Mouse (Mus musculus) intestine, embryonic 16.5 days (tissue): Measurements from ENCODE around the gene Tsc2. TPM values are rescaled to one million over a fixed set of nuclear protein-coding genes. Genes with fewer than 3 reads are reported as not detected.

ENCODE experiments used
- ATAC-seq: fragments of 200-750 bp; cut with Nextera tagmentation; 2 replicates; pipeline ENCODE4 v1.8.0; 2017; ENCODE audit warnings: moderate TSS enrichment, moderate library complexity
- H3K27ac ChIP-seq: fragments of 300-500 bp; sonication (generic); 2 replicates; pipeline ENCODE4 v1.5.1; 2014; ENCODE audit warnings: mild to moderate bottlenecking, low read length
- H3K27me3 ChIP-seq: fragments of 300-500 bp; sonication (generic); replicated peaks from 2 replicates; pipeline ENCODE4 v1.6.1; 2014; ENCODE audit warnings: low read length, control low read depth, mixed read lengths; ENCODE audit not compliant: control insufficient read depth, insufficient read depth
- H3K36me3 ChIP-seq: fragments of 300-500 bp; sonication (generic); 2 replicates; pipeline ENCODE4 v1.6.1; 2014; ENCODE audit warnings: low read length, control low read depth; ENCODE audit not compliant: control insufficient read depth, insufficient read depth
- H3K4me1 ChIP-seq: fragments of 300-500 bp; sonication (generic); 2 replicates; pipeline ENCODE4 v1.6.1; 2014; ENCODE audit warnings: low read length, control low read depth, mixed read lengths; ENCODE audit not compliant: control insufficient read depth, insufficient read depth
- H3K4me2 ChIP-seq: fragments of 300-500 bp; sonication (generic); 2 replicates; pipeline ENCODE4 v1.6.1; 2014; ENCODE audit warnings: low read depth, low read length, control low read depth
- H3K4me3 ChIP-seq: fragments of 300-500 bp; sonication (generic); 2 replicates; pipeline ENCODE4 v1.5.1; 2014; ENCODE audit warnings: mild to moderate bottlenecking, low read length
- H3K9ac ChIP-seq: fragments of 300-500 bp; sonication (generic); 2 replicates; pipeline ENCODE4 v1.6.1; 2014; ENCODE audit warnings: low read depth, low read length
- H3K9me3 ChIP-seq: fragments of 300-500 bp; sonication (generic); 2 replicates; pipeline ENCODE4 v1.6.1; 2016; ENCODE audit warnings: low read length, control low read depth; ENCODE audit not compliant: control insufficient read depth
- WGBS: fragments of 180-500 bp; shearing (Covaris S2); extraction: QIAGEN DNeasy Blood & Tissue Kit; methylation state at CpG from one replicate; pipeline ENCODE4 v1.1.7; 2014; 5-methylcytosine and 5-hydroxymethylcytosine counted together
- polyA plus RNA-seq: library from polyadenylated mRNA; unstranded; fragments of >200 nt; fragmentation: Nextera tagmentation; extraction: Ambion mirVana; gene quantifications from 2 replicates; pipeline ENCODE4 v1.2.1, GENCODE M21; 2015

The Tsc2 gene
- polyA plus RNA-seq, 1 experiment from 2014 or later, result 38.5 TPM

DNA sequence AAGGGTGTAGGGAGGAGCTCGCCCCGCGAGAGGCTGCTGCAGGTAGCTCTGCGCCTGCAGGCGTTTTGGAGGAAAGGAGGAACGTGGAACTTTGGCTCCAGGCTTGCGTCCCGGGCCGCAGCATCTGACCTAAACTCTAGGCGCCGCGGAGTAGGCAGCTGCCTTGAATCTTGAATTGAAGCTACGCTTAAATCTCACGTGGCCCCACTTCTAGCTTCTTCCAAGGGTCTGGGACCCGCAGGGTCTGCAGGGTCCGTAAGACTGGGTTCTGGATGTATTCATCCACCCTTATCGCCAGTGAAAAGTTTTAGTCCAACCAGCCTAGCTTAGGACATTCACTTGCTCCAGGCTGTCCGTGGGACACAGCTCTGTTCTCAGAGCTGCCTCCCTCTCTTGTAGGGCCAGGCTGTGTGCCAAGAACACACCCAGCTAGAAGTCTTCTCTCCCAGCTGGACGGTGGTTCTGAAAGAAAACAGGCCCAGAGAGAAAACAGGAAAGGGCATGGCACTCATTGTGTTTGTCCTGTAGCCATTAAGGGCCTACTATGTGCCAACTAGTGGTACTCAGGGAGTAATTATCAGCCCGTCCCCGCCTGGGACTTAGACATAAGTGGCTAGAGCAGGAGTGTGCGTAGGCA lies 501 bp upstream of the Tsc2 start:
- peaks cover 15% of the 10 kb centered on the region; the same call in 1 of the 2 replicates for H3K4me1 ChIP-seq
- peak; percentile 56 for ATAC-seq
- peak overlapping the region; percentile 83 for H3K9ac ChIP-seq
- no peaks in the 10 kb centered on the region for H3K27me3 ChIP-seq
- peak overlapping the region; percentile 75 for H3K4me3 ChIP-seq
- H3K27ac ChIP-seq, result peak overlapping the region; percentile 80
- H3K9me3 ChIP-seq, result no peaks in the 10 kb centered on the region
- WGBS, result 10% methylated on average over 22 of the region's 22 CpGs
- peak overlapping the region; percentile 84 for H3K4me2 ChIP-seq
- H3K36me3 ChIP-seq, result no peaks in the 10 kb centered on the region; the same call in 1 of the 2 replicates

DNA sequence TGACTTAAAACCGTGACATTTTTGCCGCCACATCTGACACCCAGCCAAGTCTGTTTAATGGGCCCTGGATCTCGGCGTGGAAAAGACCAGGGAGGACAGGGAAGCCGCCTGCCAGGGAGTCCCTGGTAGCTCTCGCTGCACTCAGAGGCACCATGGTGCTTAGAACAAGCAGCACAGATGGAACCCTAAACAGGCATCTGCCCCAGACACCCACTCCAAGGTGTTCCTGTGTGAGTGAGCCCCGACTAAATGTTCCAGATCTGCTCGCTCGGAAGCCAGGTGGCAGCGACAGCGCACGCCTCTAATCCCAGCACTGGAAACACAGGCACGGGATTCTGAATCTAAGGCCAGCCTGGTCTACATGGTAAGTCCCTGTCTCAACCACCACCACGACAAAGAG lies 2.4 kb downstream of the Tsc2 start:
- no peak overlapping the region for H3K27ac ChIP-seq
- H3K9ac ChIP-seq, result no peak overlapping the region
- no peaks in the 10 kb centered on the region for H3K9me3 ChIP-seq
- H3K36me3 ChIP-seq, result peaks cover 4% of the 10 kb centered on the region; the same call in 1 of the 2 replicates
- no peaks in the 10 kb centered on the region for H3K27me3 ChIP-seq
- WGBS, result 87% methylated on average over 14 of the region's 14 CpGs
- no peak overlapping the region for H3K4me3 ChIP-seq
- H3K4me1 ChIP-seq, result peaks cover 15% of the 10 kb centered on the region; the same call in 1 of the 2 replicates
- H3K4me2 ChIP-seq, result no peak overlapping the region
- ATAC-seq, result no peak

DNA sequence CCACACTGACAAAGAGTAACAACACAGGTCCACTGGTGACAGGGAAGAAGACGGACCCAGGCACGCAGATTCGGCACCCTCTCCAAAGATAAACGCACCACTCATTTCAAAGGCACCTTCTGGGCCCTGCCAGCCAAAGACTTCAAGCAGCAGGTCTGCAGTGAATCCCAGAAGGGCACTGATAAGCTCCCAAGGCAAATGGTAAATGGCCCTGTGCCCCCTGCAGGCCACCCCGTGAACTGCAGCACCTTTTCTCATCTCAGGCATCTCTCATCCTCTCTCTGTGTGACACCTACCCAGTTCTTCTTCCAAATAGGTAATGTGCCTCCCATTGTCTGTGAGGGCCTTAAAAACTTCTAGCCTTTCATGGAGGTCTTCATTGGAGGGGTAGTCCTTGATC lies 3.8 kb downstream of the Tsc2 start:
- Histone ChIP-seq H3K36me3 (peaks cover 4% of the 10 kb centered on the region; the same call in 1 of the 2 replicates), H3K27ac (no peak overlapping the region), H3K9ac (no peak overlapping the region), H3K9me3 (no peaks in the 10 kb centered on the region), H3K4me1 (peaks cover 12% of the 10 kb centered on the region; the same call in 1 of the 2 replicates), H3K4me2 (no peak overlapping the region), H3K27me3 (no peaks in the 10 kb centered on the region), H3K4me3 (no peak overlapping the region)
- WGBS, result 44% methylated on average over 5 of the region's 5 CpGs
- no peak for ATAC-seq

DNA sequence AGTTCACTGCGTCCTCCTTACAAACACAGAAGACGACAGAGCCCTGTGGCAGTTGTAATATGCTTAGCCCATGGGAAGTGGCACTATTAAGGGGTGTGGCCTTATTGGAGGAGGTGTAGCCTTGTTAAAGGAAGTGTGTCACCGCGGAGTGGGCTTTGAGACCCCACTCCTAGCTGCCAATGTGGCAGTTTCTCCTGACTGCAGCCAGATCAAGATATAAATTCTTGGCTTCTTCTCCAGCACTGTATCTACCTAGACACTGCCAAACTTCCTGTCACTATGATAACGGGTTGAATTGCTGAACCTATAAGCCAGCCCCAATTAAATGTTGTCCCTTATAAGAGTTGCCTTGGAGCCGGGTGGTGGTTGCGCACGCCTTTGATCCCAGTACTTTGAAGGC lies 7.0 kb downstream of the Tsc2 start:
- H3K36me3 ChIP-seq, result peaks cover 16% of the 10 kb centered on the region; the same call in 1 of the 2 replicates
- WGBS, result 89% methylated on average over 8 of the region's 8 CpGs
- no peak overlapping the region for H3K4me2 ChIP-seq
- no peaks in the 10 kb centered on the region for H3K9me3 ChIP-seq
- no peak overlapping the region for H3K9ac ChIP-seq
- no peaks in the 10 kb centered on the region for H3K4me1 ChIP-seq
- no peaks in the 10 kb centered on the region for H3K27me3 ChIP-seq
- no peak for ATAC-seq
- H3K4me3 ChIP-seq, result no peak overlapping the region
- no peak overlapping the region for H3K27ac ChIP-seq

DNA sequence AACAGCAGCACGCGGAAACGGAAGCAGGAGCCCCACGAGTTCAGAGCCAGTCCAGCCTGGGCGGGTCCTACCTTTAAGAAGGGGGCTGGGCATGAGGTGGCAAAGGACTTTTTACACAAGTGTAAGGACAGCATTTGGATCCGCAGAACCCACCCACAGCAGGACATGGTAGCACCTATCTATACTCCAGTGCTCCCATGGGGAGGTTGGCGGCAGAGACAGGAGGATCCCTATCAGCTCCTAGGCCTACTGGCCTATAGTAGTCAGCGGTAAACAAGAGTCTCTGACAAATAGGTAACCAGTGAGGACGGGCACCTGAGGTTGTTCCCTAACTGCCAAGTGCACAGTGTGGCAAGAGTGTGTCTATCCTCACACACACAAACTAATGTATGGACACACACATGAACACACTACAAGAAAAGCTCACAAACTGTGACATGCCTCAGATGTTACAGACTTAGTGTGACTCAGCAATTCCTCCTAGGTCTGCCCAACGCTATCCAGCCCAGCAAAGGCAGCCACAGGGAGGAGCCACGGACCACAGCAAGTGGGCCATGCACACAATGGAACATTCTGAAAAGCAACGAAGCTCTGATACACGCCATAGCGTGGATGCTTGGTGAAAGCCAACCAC lies 14.8 kb downstream of the Tsc2 start:
- Histone ChIP-seq H3K4me3 (no peak overlapping the region), H3K27ac (no peak overlapping the region), H3K4me2 (no peak overlapping the region), H3K9me3 (no peaks in the 10 kb centered on the region), H3K36me3 (peaks cover 21% of the 10 kb centered on the region), H3K4me1 (no peaks in the 10 kb centered on the region), H3K27me3 (no peaks in the 10 kb centered on the region), H3K9ac (no peak overlapping the region)
- WGBS, result 85% methylated on average over 14 of the region's 14 CpGs
- ATAC-seq, result peak; percentile 52; the same call in 1 of the 2 replicates

DNA sequence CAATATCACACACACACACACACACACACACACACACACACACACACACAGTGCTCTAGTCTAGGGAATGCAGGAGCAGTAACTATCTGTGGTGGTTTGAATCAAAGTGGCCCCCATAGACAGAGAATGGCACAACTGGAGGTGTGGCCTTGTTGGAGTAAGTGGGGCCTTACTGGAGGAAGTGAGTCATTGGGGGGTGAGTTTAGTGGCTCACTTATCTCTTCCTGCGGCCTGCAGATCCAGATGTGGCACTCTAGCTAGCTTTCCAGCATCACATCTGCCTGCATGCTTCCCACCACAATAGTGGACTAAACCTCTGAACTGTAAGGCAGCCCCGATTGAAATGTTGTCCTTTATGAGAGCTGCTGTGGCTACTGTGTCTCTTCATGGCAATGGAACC lies 21.7 kb downstream of the Tsc2 start:
- H3K27ac ChIP-seq, result no peak overlapping the region
- no peak overlapping the region for H3K4me3 ChIP-seq
- H3K9me3 ChIP-seq, result no peaks in the 10 kb centered on the region
- no peak overlapping the region for H3K9ac ChIP-seq
- WGBS, result 66% methylated on average over 2 of the region's 2 CpGs
- ATAC-seq, result no peak
- H3K27me3 ChIP-seq, result no peaks in the 10 kb centered on the region
- H3K4me1 ChIP-seq, result no peaks in the 10 kb centered on the region
- peaks cover 9% of the 10 kb centered on the region for H3K36me3 ChIP-seq
- no peak overlapping the region for H3K4me2 ChIP-seq

DNA sequence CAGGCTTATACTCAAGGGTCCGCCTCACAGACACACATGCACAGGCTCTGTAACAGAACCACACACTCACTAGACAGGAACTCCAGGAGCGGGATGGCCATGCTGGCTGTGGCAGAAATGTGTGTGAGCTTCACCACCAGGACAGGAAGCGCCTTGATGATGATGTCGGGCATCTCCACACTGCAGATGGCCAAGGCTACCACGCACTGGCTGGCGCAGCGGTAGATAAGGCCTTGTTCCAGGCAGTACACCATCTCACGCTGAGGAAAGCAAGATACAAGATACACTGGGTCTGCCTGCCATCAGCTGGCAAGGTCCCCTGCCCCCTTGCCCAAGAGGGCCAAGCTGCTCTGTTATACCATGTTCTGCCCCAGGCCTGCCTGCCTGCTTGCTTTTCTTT lies 23.6 kb downstream of the Tsc2 start:
- Histone ChIP-seq H3K4me2 (no peak overlapping the region), H3K4me3 (no peak overlapping the region), H3K9ac (no peak overlapping the region), H3K9me3 (no peaks in the 10 kb centered on the region), H3K27ac (no peak overlapping the region), H3K4me1 (no peaks in the 10 kb centered on the region), H3K27me3 (no peaks in the 10 kb centered on the region), H3K36me3 (peaks cover 5% of the 10 kb centered on the region; the same call in 1 of the 2 replicates)
- WGBS, result 90% methylated on average over 8 of the region's 8 CpGs
- no peak for ATAC-seq

DNA sequence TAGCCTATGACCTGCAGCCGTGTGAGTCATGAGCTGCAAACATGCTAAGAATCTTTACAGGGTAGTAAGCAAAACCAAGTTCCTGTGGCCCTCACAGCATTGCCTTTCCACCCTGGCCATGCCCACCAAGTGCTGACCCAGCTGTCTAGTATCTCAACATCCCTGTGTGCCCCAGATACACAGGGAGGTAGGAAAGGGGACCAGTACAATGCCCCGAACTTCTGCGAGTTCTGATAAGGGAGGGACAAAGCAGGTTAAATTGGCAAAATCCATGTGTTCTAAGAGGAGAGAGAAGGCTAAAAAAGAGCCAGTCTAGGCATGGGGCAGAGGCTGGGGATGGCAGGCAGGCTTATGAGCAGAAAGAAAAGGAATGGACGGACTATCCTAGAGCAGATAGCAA lies 24.1 kb downstream of the Tsc2 start:
- 87% methylated on average over 4 of the region's 4 CpGs for WGBS
- no peak overlapping the region for H3K27ac ChIP-seq
- no peak overlapping the region for H3K9ac ChIP-seq
- H3K27me3 ChIP-seq, result no peaks in the 10 kb centered on the region
- peaks cover 5% of the 10 kb centered on the region; the same call in 1 of the 2 replicates for H3K36me3 ChIP-seq
- no peak for ATAC-seq
- no peaks in the 10 kb centered on the region for H3K9me3 ChIP-seq
- no peaks in the 10 kb centered on the region for H3K4me1 ChIP-seq
- H3K4me2 ChIP-seq, result no peak overlapping the region
- H3K4me3 ChIP-seq, result no peak overlapping the region

DNA sequence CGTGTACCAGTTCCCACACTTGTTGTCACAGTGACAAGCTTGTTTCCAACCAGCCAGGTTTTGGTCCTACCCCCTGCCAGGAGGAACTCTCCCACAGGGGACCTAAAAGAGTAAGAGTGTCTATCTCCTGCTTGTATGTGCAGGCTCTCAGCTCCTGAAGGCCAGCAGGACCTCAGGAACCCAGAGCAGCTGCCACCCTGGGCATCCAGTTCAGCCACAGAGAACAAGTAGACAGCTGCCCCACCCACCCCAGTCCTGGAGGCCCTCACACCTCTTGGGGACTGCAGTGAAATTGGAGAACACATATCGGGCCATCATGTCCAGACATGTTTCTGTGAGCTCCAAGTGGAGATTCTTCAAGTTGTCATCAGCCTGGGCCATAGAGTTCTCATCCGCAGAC lies 27.9 kb downstream of the Tsc2 start:
- Histone ChIP-seq H3K4me2 (no peak overlapping the region), H3K4me3 (no peak overlapping the region), H3K36me3 (peaks cover 5% of the 10 kb centered on the region; the same call in 1 of the 2 replicates), H3K9me3 (no peaks in the 10 kb centered on the region), H3K27ac (no peak overlapping the region), H3K4me1 (no peaks in the 10 kb centered on the region), H3K27me3 (no peaks in the 10 kb centered on the region), H3K9ac (no peak overlapping the region)
- WGBS, result 90% methylated on average over 3 of the region's 3 CpGs
- ATAC-seq, result no peak
